Mouse (Mus musculus) heart, adult 2 months (tissue): ENCODE data around the gene Slamf9.

Experiments
- CTCF ChIP-seq: fragments of 200-600 bp; IDR thresholded peaks from 2 replicates; pipeline ENCODE4 v1.8.1; 2022; ENCODE audit warnings: antibody characterized with exemption, mild to moderate bottlenecking, moderate library complexity
- POLR2A ChIP-seq: fragments of 200-500 bp; IDR thresholded peaks from 2 replicates; pipeline ENCODE4 v1.6.1; 2011; ENCODE audit warnings: mild to moderate bottlenecking, low read depth, low read length, control low read depth; ENCODE audit not compliant: insufficient read depth

DNA sequence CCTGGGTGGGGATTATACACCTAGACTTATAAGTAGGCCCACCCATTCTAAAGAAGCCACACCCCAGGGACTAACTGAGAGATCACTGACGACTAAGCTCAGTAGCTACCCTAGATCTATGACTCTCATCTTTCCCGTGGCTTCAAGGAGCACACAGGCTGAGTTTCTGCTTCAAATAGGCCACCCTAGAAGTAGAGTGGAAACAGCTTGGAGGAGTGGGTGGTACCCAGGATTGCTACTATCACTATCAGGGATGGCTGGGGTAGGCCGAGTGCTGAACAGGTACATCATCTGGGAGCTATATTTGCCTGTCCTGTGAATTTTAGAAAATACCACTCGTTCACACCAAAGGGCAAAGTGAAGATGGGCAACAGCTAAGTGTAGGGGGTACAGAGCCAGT, 12.7 kb downstream of the Slamf9 start:
- no peak for TF ChIP-seq POLR2A
- TF ChIP-seq CTCF, result no peak
